Mouse (Mus musculus) forebrain, embryonic 10.5 days (tissue): Measurements from ENCODE around the gene Esrra. TPM values are rescaled to one million over a fixed set of nuclear protein-coding genes. Genes with fewer than 3 reads are reported as not detected.

Experiments used
- DNase-seq: peaks from one replicate; pipeline ENCODE4 v3.0.0-alpha.2; 2017; ENCODE audit warnings: low spot score; ENCODE audit errors: extremely low spot score
- H3K27ac ChIP-seq: fragments of 300-500 bp; sonication (generic); 2 replicates; pipeline ENCODE4 v1.5.1; 2016; ENCODE audit warnings: mild to moderate bottlenecking
- H3K27me3 ChIP-seq: fragments of 300-500 bp; sonication (generic); 2 replicates; pipeline ENCODE4 v1.6.1; 2016; ENCODE audit warnings: mild to moderate bottlenecking; ENCODE audit not compliant: poor library complexity, severe bottlenecking
- H3K36me3 ChIP-seq: fragments of 300-500 bp; sonication (generic); replicated peaks from 2 replicates; pipeline ENCODE4 v1.6.1; 2016; ENCODE audit warnings: mild to moderate bottlenecking, moderate library complexity
- H3K4me1 ChIP-seq: fragments of 300-500 bp; sonication (generic); 2 replicates; pipeline ENCODE4 v1.6.1; 2016
- H3K4me3 ChIP-seq: fragments of 300-500 bp; sonication (generic); 2 replicates; pipeline ENCODE4 v1.5.1; 2016; ENCODE audit warnings: mild to moderate bottlenecking, moderate library complexity
- H3K9me3 ChIP-seq: fragments of 300-500 bp; sonication (generic); 2 replicates; pipeline ENCODE4 v1.6.1; 2016; ENCODE audit warnings: mild to moderate bottlenecking, moderate library complexity
- WGBS: fragments of 180-500 bp; shearing (Covaris S2); methylation state at CpG from one replicate; pipeline ENCODE4 v1.1.7; 2016; 5-methylcytosine and 5-hydroxymethylcytosine counted together
- polyA plus RNA-seq: library from polyadenylated mRNA; unstranded; fragments of >200 nt; fragmentation: Nextera tagmentation; extraction: Ambion mirVana; gene quantifications from 2 replicates; pipeline ENCODE4 v1.2.1, GENCODE M21; 2016

Gene Esrra
- polyA plus RNA-seq: 8.4 and 9.0 TPM in 2 replicates

- DNase-seq: peak; percentile 100
- Histone ChIP-seq H3K9me3 (0 out of 2 replicates have a peak, but pooled peaks cover 3% of the 10 kb centered on the region), H3K4me1 (peaks cover 49% of the 10 kb centered on the region), H3K36me3 (peaks cover 3% of the 10 kb centered on the region; the same call in 1 of the 2 replicates), H3K27ac (peak within 1 kb of the TSS; percentile 94), H3K27me3 (peaks cover 49% of the 10 kb centered on the region), H3K4me3 (peak within 1 kb of the TSS; percentile 81)
- 1% methylated on average over 66 of the region's 66 CpGs for WGBS
Measured at GRCm38 (mm10) chr19:6921647-6922567, at the start of gene Esrra. Gene Esrra, minus strand, starts transcription at chr19:6921813.

- no peak for DNase-seq
- Histone ChIP-seq H3K27ac (peak overlapping the region; percentile 81), H3K4me1 (peaks cover 63% of the 10 kb centered on the region), H3K9me3 (no peaks in the 10 kb centered on the region), H3K4me3 (peak overlapping the region; percentile 65), H3K36me3 (peaks cover 12% of the 10 kb centered on the region), H3K27me3 (peaks cover 56% of the 10 kb centered on the region)
- 19% methylated on average over 11 of the region's 11 CpGs for WGBS
Measured at GRCm38 (mm10) chr19:6970460-6971085, 49.0 kb upstream of the Esrra start.

DNA sequence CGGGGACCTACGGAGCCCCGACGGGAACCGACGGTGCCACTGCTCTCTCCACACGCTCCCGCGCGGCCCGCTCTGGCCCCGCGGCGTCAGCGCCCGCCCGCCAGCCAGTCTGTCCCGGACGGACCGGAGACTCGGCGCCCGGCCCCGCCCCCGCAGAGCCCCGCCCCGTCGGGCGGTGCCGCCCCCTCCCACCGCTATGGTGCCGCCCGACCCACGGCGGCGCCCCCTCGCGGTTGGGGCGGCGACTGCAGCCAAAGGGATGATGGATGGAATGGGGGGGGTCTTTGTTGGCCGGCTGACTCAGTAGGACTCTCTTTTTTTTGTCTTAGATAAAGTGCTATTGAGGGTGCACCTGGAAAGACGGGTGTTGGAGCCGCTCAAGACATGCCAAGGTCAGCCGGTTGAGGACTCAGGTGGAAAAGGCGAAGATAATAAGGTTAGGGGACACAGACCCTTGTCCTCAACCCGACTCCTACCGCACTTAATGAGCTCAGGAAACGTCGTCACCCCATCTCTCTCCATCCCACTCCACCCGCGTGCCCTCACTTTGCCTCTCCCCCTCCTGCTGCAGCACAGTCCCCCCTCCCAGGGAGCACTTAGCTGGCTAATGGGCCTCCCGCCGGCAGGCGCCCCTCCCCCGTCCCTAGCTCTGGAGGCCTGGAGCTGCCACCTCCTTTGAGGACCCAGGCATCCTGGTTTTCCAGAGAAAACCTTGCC lies 48.2 kb upstream of the Esrra start:
- H3K27ac ChIP-seq: peak overlapping the region; percentile 81
- 1% methylated on average over 54 of the region's 55 CpGs for WGBS

GRCm38 (mm10) chr19:6969291-6969664 lies 47.7 kb upstream of the Esrra start:
- DNase-seq: no peak
- H3K9me3 ChIP-seq: no peaks in the 10 kb centered on the region
- peaks cover 25% of the 10 kb centered on the region for H3K36me3 ChIP-seq
- peak overlapping the region; percentile 65 for H3K4me3 ChIP-seq
- peaks cover 63% of the 10 kb centered on the region for H3K4me1 ChIP-seq
- peak overlapping the region; percentile 81 for H3K27ac ChIP-seq
- H3K27me3 ChIP-seq: peaks cover 56% of the 10 kb centered on the region
- WGBS: 0% methylated on average over 20 of the region's 20 CpGs

More for the DNA sequence above, 48.2 kb upstream of the Esrra start:
- Histone ChIP-seq H3K36me3 (peaks cover 19% of the 10 kb centered on the region), H3K9me3 (no peaks in the 10 kb centered on the region), H3K4me3 (peak overlapping the region; percentile 65), H3K27me3 (peaks cover 56% of the 10 kb centered on the region), H3K4me1 (peaks cover 63% of the 10 kb centered on the region)
- DNase-seq: peak; percentile 52

DNA sequence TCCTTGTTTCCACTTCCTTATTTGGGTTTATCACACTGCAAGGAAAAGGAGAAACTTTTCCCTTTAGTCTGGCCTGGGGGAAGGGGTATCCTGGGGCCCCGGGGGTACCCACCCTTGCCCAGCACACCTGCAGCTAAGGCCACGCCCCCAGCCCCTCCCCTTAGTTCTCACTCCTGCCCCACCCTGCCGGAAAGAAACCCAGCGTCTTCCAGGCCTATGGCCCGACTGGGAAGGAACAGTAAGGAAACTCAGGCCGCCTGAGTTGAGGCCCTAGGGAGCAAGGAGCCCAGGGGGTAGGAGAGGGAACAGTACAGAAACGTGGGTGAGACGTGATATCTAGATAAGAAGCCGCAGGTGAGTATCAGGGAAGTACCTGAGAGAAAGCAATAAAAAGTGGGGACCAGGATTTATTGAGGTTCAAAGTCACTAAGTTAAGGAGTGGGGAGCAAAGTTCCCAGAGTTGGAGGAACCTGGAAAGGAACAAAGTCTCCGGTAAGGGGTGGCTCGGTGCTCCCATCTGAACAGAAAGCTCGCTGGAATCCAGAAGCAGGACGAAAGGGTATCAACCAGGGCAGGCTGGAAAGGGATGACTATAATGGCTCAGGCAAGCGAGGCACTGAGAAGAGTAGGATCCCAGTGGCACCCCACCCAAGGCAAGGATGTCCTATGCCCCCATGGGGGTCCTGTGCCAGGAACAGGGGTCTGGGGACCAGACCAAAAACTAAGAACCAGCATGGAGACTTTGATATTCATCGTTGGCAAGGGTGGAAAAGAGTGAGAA lies 47.1 kb upstream of the Esrra start:
- Histone ChIP-seq H3K27me3 (peaks cover 56% of the 10 kb centered on the region), H3K9me3 (no peaks in the 10 kb centered on the region), H3K4me3 (peak overlapping the region; percentile 65), H3K27ac (peak overlapping the region; percentile 81; the same call in 1 of the 2 replicates), H3K36me3 (peaks cover 31% of the 10 kb centered on the region), H3K4me1 (peaks cover 57% of the 10 kb centered on the region)
- no peak for DNase-seq
- WGBS: 14% methylated on average over 15 of the region's 15 CpGs

DNA sequence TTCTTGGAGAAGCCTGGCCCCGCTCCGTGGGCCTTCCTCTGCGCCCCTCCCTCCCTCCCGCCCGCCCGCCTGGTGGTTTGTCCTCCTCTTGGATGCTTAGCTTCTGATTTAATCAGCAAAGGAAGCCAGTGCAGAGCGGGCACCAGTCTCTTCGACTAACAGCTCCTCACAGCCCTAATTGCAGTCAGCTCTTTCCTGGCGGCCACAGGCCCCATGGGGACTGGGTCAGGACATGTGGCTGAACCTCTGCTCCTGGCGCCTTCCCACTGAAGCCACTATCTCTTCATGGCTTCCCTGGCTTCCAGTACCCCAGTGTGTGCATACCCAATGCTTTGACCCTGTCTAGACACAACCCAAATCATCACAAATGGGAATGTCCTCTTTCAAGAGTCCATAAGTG lies 34.8 kb upstream of the Esrra start:
- H3K4me1 ChIP-seq: peaks cover 20% of the 10 kb centered on the region
- H3K36me3 ChIP-seq: peaks cover 67% of the 10 kb centered on the region
- H3K27me3 ChIP-seq: no peaks in the 10 kb centered on the region

DNA sequence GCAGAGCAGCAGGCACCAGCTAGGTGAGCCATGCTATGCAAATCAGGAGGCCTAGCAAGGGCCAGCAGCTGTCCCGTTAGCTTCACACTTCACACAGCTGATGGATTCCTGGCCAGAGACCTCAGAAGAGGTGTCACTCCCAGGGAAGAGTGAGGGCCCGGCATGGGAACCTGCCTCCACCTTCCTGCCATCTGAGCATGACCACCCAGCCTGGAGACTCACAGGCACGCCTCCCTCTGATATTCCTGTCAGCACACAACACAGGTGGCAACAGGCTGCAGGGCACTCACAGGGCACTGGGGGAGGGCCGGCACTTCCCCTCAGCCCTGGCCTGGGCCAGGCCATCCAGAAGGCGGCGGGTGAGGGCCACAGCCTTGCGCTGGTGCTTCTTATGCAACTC lies 33.8 kb upstream of the Esrra start:
- Histone ChIP-seq H3K4me3 (no peak overlapping the region), H3K27ac (no peak overlapping the region), H3K4me1 (peaks cover 23% of the 10 kb centered on the region), H3K9me3 (no peaks in the 10 kb centered on the region), H3K36me3 (peaks cover 64% of the 10 kb centered on the region), H3K27me3 (no peaks in the 10 kb centered on the region)
- no peak for DNase-seq
- 86% methylated on average over 7 of the region's 7 CpGs for WGBS

More for the DNA sequence above, 34.8 kb upstream of the Esrra start:
- H3K4me3 ChIP-seq: no peak overlapping the region
- no peaks in the 10 kb centered on the region for H3K9me3 ChIP-seq
- no peak for DNase-seq
- WGBS: 89% methylated on average over 10 of the region's 10 CpGs
- no peak overlapping the region for H3K27ac ChIP-seq

DNA sequence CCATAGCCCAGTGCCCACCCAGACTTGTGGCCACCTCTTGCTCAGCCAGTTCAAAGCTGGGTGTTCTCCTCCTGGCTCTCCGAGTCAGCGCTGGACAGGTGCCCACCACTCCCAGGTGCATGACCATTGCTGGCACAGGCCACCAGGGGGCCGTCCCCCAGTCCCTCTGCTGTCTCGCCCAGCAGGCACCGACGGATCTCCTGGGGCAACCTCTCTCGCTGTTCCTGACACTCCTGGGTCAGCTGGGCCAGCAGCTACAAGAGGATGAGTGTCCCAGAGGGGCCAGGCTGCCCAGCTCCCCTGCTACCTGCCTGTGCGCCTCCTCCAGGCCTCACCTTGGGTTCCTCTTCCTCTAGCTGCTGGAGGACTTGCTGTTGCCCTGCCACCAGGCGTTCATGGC lies 32.4 kb upstream of the Esrra start:
- Histone ChIP-seq H3K27ac (no peak overlapping the region), H3K9me3 (no peaks in the 10 kb centered on the region), H3K4me3 (peak overlapping the region; percentile 18; the same call in 1 of the 2 replicates), H3K36me3 (peaks cover 50% of the 10 kb centered on the region), H3K27me3 (no peaks in the 10 kb centered on the region), H3K4me1 (peaks cover 33% of the 10 kb centered on the region)
- no peak for DNase-seq
- WGBS: 64% methylated on average over 9 of the region's 9 CpGs

DNA sequence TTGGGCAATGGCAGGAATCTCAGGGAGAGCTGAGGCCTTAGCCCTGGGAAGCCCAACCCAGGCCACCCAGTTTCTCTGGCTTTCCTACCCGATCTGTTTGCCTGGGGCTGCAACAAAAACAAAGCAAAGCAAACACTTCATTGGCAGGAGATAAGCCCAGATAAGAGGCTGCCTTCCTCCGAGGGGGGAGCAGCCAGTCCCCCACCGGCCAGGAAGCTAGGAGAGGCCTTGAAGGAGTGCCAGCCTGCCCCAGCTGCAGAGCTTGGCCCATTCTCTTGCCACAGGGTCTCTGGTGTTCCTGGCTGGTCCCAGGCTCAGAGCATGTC lies 31.1 kb upstream of the Esrra start:
- H3K4me3 ChIP-seq: peak overlapping the region; percentile 69
- DNase-seq: no peak

DNA sequence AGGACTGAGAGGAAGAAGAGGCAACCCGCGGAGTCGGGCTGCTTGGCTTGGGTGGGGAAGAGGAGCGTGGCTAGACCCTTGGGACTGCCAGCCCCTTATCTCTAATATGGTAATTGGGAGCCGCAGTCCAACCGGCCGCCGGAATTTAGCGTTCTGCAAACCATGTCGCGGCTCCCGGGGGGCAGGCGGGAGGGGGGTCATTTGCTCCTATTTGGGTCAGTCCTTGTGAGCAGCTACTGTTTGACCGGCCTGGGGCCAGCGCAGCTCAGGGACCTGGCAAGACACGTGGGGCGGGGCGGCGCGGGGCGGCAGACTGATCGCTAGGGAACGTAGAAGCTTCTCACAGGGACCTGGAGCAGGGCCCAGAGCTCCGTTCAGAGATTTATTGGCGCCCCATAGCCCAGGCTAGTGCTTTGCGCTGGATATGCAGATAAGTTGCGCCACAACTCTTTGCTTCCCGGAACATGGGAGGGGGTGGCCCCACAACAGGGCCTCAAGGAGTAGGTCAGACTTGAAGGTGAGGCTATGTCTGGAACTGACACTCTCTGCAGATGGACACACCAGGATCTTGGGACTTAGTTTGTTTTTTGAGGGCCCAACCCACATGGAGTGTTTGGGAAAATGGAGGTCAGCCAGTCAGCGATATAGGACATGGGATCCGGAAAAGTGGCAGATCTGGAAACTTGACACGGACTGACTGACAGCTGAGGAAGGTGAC lies 30.5 kb upstream of the Esrra start:
- WGBS: 3% methylated on average over 31 of the region's 31 CpGs
- peak; percentile 67 for DNase-seq
- no peaks in the 10 kb centered on the region for H3K27me3 ChIP-seq

More for the DNA sequence above, 31.1 kb upstream of the Esrra start:
- WGBS: 19% methylated on average over 3 of the region's 3 CpGs
- Histone ChIP-seq H3K36me3 (peaks cover 42% of the 10 kb centered on the region), H3K27me3 (no peaks in the 10 kb centered on the region), H3K9me3 (no peaks in the 10 kb centered on the region), H3K4me1 (peaks cover 33% of the 10 kb centered on the region), H3K27ac (peak overlapping the region; percentile 97)

DNA sequence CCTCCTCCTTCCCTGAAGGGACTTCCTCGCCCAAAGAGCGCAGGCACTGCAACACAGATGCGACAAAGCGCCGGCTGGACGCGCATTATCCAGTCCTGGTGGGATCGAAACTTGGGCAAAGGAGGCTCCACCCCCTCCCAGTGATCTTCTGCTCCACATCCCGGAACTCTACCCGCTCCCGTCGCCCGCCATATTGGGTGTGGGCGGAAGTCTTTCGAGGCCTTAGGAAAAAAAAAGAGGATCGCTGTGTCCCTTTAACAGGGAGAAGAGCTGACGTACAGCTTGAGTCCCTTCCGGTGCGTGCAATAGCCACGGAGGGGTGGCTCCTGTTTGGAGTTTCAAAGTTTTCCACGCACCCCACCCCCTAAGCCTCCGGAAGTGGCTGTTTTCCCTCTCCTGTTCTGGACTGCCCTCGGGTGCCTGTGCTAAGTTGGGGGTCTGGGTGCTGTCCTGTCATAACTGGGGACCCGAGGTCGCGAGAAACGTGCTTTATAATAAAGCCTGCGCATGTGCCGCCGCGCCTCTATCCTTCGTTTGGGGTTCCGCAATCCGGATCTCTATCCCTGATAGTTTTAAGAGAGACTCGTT lies 29.9 kb upstream of the Esrra start:
- no peaks in the 10 kb centered on the region for H3K27me3 ChIP-seq
- peak; percentile 93 for DNase-seq
- H3K9me3 ChIP-seq: no peaks in the 10 kb centered on the region
- peak overlapping the region; percentile 69 for H3K4me3 ChIP-seq
- peaks cover 30% of the 10 kb centered on the region for H3K36me3 ChIP-seq
- H3K4me1 ChIP-seq: peaks cover 33% of the 10 kb centered on the region
- H3K27ac ChIP-seq: peak overlapping the region; percentile 97
- WGBS: under 1% methylated on average over 35 of the region's 35 CpGs

More for the DNA sequence above, 30.5 kb upstream of the Esrra start:
- no peaks in the 10 kb centered on the region for H3K9me3 ChIP-seq
- H3K4me1 ChIP-seq: peaks cover 33% of the 10 kb centered on the region
- peak overlapping the region; percentile 69 for H3K4me3 ChIP-seq
- peak overlapping the region; percentile 97 for H3K27ac ChIP-seq
- H3K36me3 ChIP-seq: peaks cover 36% of the 10 kb centered on the region
